Mouse (Mus musculus) erythroid progenitor cell, adult 5-6 weeks (primary cell): ENCODE measurements around the gene Dvl2. TPM values are rescaled to one million over a fixed set of nuclear protein-coding genes. Genes with fewer than 3 reads are reported as not detected.

Experiments used
- ATAC-seq: replicated peaks from 2 replicates; pipeline ENCODE4 v1.8.0; 2016; ENCODE audit warnings: moderate number of reproducible peaks, mild to moderate bottlenecking, moderate TSS enrichment, inconsistent platforms; ENCODE audit not compliant: poor library complexity, low FRiP score, severe bottlenecking
- total RNA-seq, 2 experiments: library from RNA; stranded (forward) in 1 of 2; stranded (reverse) in 1 of 2; fragments of 150-400 nt in 1 of 2; fragments of 186-747, 209-891 nt in 1 of 2; gene quantifications; 2 replicates each; pipeline versions ENCODE4 v1.2.3 to v1.2.4; 2015 to 2017; ENCODE audit warnings: low replicate concordance in 2 of 2

The Dvl2 gene
- total RNA-seq, 2 experiments from 2014 or later: 0.30 to 2.9 TPM

- ATAC-seq: peak; percentile 87
These were observed 21.1 kb downstream of the Dvl2 start for GRCm38 (mm10) chr11:70021264-70022132.

- no peak for ATAC-seq
These were observed 23.2 kb downstream of the Dvl2 start for GRCm38 (mm10) chr11:70023481-70024150.

- ATAC-seq: no peak
These were observed 23.7 kb downstream of the Dvl2 start for GRCm38 (mm10) chr11:70024151-70024514.

GRCm38 (mm10) chr11:70026689-70027088, 26.3 kb downstream of the Dvl2 start:
- ATAC-seq: no peak

- ATAC-seq: no peak
These were observed 27.0 kb downstream of the Dvl2 start for GRCm38 (mm10) chr11:70027397-70027796.

GRCm38 (mm10) chr11:70028401-70029129, 28.2 kb downstream of the Dvl2 start:
- ATAC-seq: no peak

GRCm38 (mm10) chr11:70029130-70029801, 28.9 kb downstream of the Dvl2 start:
- no peak for ATAC-seq

GRCm38 (mm10) chr11:70029829-70030550, 29.6 kb downstream of the Dvl2 start:
- no peak for ATAC-seq

GRCm38 (mm10) chr11:70030651-70031320, 30.4 kb downstream of the Dvl2 start:
- ATAC-seq: no peak

GRCm38 (mm10) chr11:70031321-70031670, 30.9 kb downstream of the Dvl2 start:
- ATAC-seq: no peak

- ATAC-seq: no peak
These were observed 37.8 kb downstream of the Dvl2 start for GRCm38 (mm10) chr11:70038174-70038573.

- ATAC-seq: no peak
These were observed 39.2 kb downstream of the Dvl2 start for GRCm38 (mm10) chr11:70039631-70040030.

GRCm38 (mm10) chr11:70040184-70040583, 39.8 kb downstream of the Dvl2 start:
- no peak for ATAC-seq

GRCm38 (mm10) chr11:70042309-70043085, 42.1 kb downstream of the Dvl2 start:
- no peak for ATAC-seq

- no peak for ATAC-seq
These were observed 43.3 kb downstream of the Dvl2 start for GRCm38 (mm10) chr11:70043665-70044064.

- no peak for ATAC-seq
These were observed 45.0 kb downstream of the Dvl2 start for GRCm38 (mm10) chr11:70045435-70045834.

- no peak for ATAC-seq
These were observed 49.0 kb downstream of the Dvl2 start for GRCm38 (mm10) chr11:70049366-70049765.

- no peak for ATAC-seq
These were observed 49.4 kb downstream of the Dvl2 start for GRCm38 (mm10) chr11:70049816-70050215.
